Mouse (Mus musculus) forebrain, embryonic 11.5 days (tissue): Measurements from ENCODE around the gene Gm13288. TPM values are rescaled to one million over a fixed set of nuclear protein-coding genes. Genes with fewer than 3 reads are reported as not detected.
"Not testable (repeated sequence)": the region's sequence is repeated elsewhere in the genome, so short reads cannot be mapped to it uniquely, and the experiment has no call there.

Experiments
- ATAC-seq: fragments of 200-750 bp; cut with Nextera tagmentation; replicated peaks from 2 replicates; pipeline ENCODE4 v1.8.0; 2017; ENCODE audit warnings: moderate TSS enrichment; ENCODE audit not compliant: low FRiP score
- DNase-seq: peaks from one replicate; pipeline ENCODE4 v3.0.0-alpha.2; 2017; ENCODE audit warnings: low spot score
- H3K27ac ChIP-seq: fragments of 300-500 bp; sonication (generic); 2 replicates; pipeline ENCODE4 v1.5.1; 2014; ENCODE audit warnings: low read depth, low read length
- H3K27me3 ChIP-seq: fragments of 300-500 bp; sonication (generic); 2 replicates; pipeline ENCODE4 v1.6.1; 2014; ENCODE audit warnings: mild to moderate bottlenecking, low read length, mixed read lengths; ENCODE audit not compliant: control insufficient read depth, insufficient read depth
- H3K36me3 ChIP-seq: fragments of 300-500 bp; sonication (generic); 2 replicates; pipeline ENCODE4 v1.6.1; 2014; ENCODE audit warnings: mild to moderate bottlenecking, low read length, moderate library complexity, mixed read lengths; ENCODE audit not compliant: control insufficient read depth, insufficient read depth
- H3K4me1 ChIP-seq: fragments of 300-500 bp; sonication (generic); replicated peaks from 2 replicates; pipeline ENCODE4 v1.6.1; 2014; ENCODE audit warnings: low read length, mixed read lengths; ENCODE audit not compliant: control insufficient read depth, insufficient read depth
- H3K4me2 ChIP-seq: fragments of 300-500 bp; sonication (generic); 2 replicates; pipeline ENCODE4 v1.6.1; 2014; ENCODE audit warnings: low read depth, mild to moderate bottlenecking, low read length, moderate library complexity, mixed read lengths; ENCODE audit not compliant: severe bottlenecking
- H3K4me3 ChIP-seq: fragments of 300-500 bp; sonication (generic); 2 replicates; pipeline ENCODE4 v1.5.1; 2014; ENCODE audit warnings: low read depth, low read length
- H3K9ac ChIP-seq: fragments of 300-500 bp; sonication (generic); 2 replicates; pipeline ENCODE4 v1.6.1; 2014; ENCODE audit warnings: low read length
- H3K9me3 ChIP-seq: fragments of 300-500 bp; sonication (generic); 2 replicates; pipeline ENCODE4 v1.6.1; 2016; ENCODE audit warnings: low read length, mixed read lengths; ENCODE audit not compliant: control insufficient read depth
- WGBS: fragments of 180-500 bp; shearing (Covaris S2); extraction: QIAGEN DNeasy Blood & Tissue Kit; methylation state at CpG from one replicate; pipeline ENCODE4 v1.1.7; 2014; 5-methylcytosine and 5-hydroxymethylcytosine counted together
- polyA plus RNA-seq: library from polyadenylated mRNA; unstranded; fragments of >200 nt; fragmentation: Nextera tagmentation; extraction: Ambion mirVana; gene quantifications from 2 replicates; pipeline ENCODE4 v1.2.1, GENCODE M21; 2014

The Gm13288 gene
- polyA plus RNA-seq, 1 experiment from 2014 or later = not detected

DNA sequence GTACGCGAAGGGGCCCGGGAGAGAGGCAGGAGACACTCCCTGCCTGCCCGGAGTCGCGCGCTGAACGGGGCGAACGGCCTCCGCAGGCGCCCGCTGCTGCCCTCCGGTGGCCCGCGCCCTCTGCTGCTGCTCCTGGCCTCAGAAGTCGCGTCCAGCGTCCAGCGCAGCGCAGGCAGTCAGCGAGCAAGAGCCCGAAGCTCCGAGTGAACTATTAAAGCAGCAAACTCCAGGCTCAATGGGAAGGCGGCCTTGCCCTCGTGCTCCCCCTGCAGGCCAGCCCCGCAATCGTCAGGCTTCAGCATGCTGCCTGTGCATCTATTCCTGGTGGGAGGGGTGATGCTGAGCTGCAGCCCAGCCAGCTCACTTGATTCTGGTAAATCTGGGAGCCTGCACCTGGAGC is 14.1 kb upstream of the Gm13288 start, which contains the start of gene Gm13278:
TSS of gene Gm13278 (plus strand) at position 301 of the 400 bp plus-strand sequence.
- H3K9ac ChIP-seq, H3K9me3 ChIP-seq, H3K4me1 ChIP-seq, H3K4me2 ChIP-seq, H3K36me3 ChIP-seq, H3K27ac ChIP-seq, H3K4me3 ChIP-seq, DNase-seq, ATAC-seq, H3K27me3 ChIP-seq: not testable (repeated sequence)
- WGBS = no CpG with 5 or more reads among the region's 28 CpGs

DNA sequence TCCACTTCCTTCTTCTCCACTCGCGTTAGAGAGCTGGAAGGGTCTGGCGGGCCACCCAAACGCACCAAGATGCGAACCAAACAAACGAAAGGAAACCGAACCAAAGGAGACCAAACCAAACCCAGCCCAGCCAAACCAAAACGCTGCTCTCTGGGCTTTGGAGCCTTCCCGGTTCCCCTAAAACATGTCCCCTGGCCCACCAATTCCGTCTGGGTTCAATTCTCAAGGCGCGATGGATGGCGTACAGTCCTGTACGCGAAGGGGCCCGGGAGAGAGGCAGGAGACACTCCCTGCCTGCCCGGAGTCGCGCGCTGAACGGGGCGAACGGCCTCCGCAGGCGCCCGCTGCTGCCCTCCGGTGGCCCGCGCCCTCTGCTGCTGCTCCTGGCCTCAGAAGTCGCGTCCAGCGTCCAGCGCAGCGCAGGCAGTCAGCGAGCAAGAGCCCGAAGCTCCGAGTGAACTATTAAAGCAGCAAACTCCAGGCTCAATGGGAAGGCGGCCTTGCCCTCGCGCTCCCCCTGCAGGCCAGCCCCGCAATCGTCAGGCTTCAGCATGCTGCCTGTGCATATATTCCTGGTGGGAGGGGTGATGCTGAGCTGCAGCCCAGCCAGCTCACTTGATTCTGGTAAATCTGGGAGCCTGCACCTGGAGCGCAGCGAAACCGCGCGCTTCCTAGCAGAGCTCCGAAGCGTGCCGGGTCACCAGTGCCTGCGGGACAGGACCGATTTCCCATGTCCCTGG is 11.2 kb upstream of the Gm13288 start, which contains the start of gene Gm13275:
TSS of gene Gm13275 (plus strand) at position 552 of the 740 bp plus-strand sequence.
- not testable (repeated sequence) for H3K4me3 ChIP-seq, H3K9me3 ChIP-seq, H3K4me1 ChIP-seq, H3K27ac ChIP-seq, H3K27me3 ChIP-seq, ATAC-seq, H3K36me3 ChIP-seq, DNase-seq, H3K9ac ChIP-seq, H3K4me2 ChIP-seq
- WGBS = 0% methylated on average over 7 of the region's 52 CpGs

DNA sequence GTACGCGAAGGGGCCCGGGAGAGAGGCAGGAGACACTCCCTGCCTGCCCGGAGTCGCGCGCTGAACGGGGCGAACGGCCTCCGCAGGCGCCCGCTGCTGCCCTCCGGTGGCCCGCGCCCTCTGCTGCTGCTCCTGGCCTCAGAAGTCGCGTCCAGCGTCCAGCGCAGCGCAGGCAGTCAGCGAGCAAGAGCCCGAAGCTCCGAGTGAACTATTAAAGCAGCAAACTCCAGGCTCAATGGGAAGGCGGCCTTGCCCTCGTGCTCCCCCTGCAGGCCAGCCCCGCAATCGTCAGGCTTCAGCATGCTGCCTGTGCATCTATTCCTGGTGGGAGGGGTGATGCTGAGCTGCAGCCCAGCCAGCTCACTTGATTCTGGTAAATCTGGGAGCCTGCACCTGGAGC is 8.2 kb upstream of the Gm13288 start, which contains the start of gene Gm13279:
TSS of gene Gm13279 (plus strand) at position 301 of the 400 bp plus-strand sequence.
- no CpG with 5 or more reads among the region's 28 CpGs for WGBS
- H3K27me3 ChIP-seq, DNase-seq, H3K4me1 ChIP-seq, H3K4me3 ChIP-seq, H3K4me2 ChIP-seq, H3K9ac ChIP-seq, ATAC-seq, H3K27ac ChIP-seq, H3K9me3 ChIP-seq, H3K36me3 ChIP-seq: not testable (repeated sequence)

DNA sequence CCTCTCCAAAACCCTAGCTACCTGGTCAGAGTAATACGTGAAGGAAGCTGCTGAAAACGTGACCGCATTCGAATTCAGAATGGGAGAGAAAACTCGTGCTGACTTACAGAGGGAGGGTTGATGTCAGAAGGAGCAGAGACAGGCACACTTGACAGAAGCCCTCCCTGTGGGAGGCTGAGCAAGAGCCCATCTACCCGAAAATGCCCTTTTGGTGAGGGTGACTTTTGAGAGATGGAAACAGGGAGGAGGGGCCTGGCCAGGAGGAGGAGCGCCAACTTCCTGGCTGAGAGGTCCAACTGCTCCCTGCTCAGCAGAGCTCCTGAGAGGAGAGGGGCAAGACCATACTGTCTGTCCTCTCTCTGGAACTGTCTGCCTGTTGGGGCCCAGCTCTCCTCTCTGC is 6.0 kb upstream of the Gm13288 start, which contains the start of gene Gm13285:
TSS of gene Gm13285 (plus strand) at position 301 of the 400 bp plus-strand sequence.
- not testable (repeated sequence) for H3K4me3 ChIP-seq, H3K36me3 ChIP-seq, ATAC-seq, H3K4me2 ChIP-seq, H3K27me3 ChIP-seq, H3K9ac ChIP-seq, DNase-seq, H3K4me1 ChIP-seq, H3K27ac ChIP-seq, H3K9me3 ChIP-seq
- 0% methylated on average over 3 of the region's 7 CpGs for WGBS

DNA sequence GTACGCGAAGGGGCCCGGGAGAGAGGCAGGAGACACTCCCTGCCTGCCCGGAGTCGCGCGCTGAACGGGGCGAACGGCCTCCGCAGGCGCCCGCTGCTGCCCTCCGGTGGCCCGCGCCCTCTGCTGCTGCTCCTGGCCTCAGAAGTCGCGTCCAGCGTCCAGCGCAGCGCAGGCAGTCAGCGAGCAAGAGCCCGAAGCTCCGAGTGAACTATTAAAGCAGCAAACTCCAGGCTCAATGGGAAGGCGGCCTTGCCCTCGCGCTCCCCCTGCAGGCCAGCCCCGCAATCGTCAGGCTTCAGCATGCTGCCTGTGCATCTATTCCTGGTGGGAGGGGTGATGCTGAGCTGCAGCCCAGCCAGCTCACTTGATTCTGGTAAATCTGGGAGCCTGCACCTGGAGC is 2.4 kb upstream of the Gm13288 start, which contains the start of gene Gm13287:
TSS of gene Gm13287 (plus strand) at position 301 of the 400 bp plus-strand sequence.
- H3K4me1 ChIP-seq, H3K36me3 ChIP-seq, H3K9me3 ChIP-seq, H3K9ac ChIP-seq, H3K27ac ChIP-seq, ATAC-seq, DNase-seq, H3K4me3 ChIP-seq, H3K4me2 ChIP-seq, H3K27me3 ChIP-seq: not testable (repeated sequence)
- WGBS = no CpG with 5 or more reads among the region's 29 CpGs

DNA sequence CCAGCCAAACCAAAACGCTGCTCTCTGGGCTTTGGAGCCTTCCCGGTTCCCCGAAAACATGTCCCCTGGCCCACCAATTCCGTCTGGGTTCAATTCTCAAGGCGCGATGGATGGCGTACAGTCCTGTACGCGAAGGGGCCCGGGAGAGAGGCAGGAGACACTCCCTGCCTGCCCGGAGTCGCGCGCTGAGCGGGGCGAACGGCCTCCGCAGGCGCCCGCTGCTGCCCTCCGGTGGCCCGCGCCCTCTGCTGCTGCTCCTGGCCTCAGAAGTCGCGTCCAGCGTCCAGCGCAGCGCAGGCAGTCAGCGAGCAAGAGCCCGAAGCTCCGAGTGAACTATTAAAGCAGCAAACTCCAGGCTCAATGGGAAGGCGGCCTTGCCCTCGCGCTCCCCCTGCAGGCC is 430 bp downstream of the Gm13288 start:
- H3K9me3 ChIP-seq, H3K27me3 ChIP-seq, H3K9ac ChIP-seq, DNase-seq, H3K4me3 ChIP-seq, H3K27ac ChIP-seq, ATAC-seq, H3K4me1 ChIP-seq, H3K36me3 ChIP-seq: not testable (repeated sequence)
- peak overlapping the region; percentile 27; the same call in 1 of the 2 replicates for H3K4me2 ChIP-seq
- 0% methylated on average over 11 of the region's 34 CpGs for WGBS

DNA sequence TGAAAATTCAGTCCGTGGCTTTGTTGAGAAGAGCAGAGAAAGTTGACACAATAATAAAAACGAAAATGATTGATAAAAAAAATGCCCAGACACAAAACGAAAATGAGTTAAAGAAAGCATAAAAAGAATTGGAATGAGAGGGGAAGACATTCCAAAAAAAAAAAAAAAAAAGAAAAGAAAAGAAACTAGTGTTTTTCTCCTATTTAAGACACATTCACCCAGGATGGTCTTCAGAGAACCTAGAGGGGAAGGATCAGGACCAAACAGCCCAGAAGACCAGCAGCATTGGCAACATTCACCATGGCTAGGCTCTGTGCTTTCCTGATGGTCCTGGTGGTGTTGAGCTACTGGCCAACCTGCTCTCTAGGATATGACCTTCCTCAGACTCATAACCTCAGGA is 10.6 kb downstream of the Gm13288 start, which contains the start of gene Ifna7:
TSS of gene Ifna7 (plus strand) at position 301 of the 400 bp plus-strand sequence.
- Histone ChIP-seq H3K4me2 (no peak within 1 kb of the TSS), H3K9ac (no peak within 1 kb of the TSS), H3K27ac (no peak within 1 kb of the TSS), H3K4me1 (no peaks in the 10 kb centered on the region), H3K4me3 (no peak within 1 kb of the TSS), H3K27me3 (no peaks in the 10 kb centered on the region), H3K9me3 (no peaks in the 10 kb centered on the region), H3K36me3 (no peaks in the 10 kb centered on the region)
- DNase-seq = no peak
- WGBS = 60% methylated on average over 3 of the region's 3 CpGs
- ATAC-seq = no peak

DNA sequence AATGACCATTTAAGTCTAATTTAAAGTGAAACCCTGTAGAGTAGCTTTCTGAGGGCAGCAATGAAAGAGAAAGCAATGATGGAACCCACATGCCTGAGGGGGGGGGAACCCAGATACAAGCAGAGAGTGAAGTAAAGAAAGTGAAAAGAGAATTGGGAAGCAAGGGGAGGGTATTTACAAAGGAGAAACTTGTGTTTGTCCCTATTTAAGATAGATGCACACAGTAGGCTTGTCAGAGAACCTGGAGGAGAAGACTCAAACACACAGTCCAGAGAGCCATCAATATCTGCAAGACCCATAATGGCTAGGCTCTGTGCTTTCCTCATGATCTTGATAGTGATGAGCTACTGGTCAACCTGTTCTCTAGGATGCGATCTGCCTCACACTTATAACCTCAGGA is 14.3 kb downstream of the Gm13288 start, which contains the start of gene Ifna11:
TSS of gene Ifna11 (plus strand) at position 301 of the 400 bp plus-strand sequence.
- 90% methylated on average over 1 of the region's 1 CpGs for WGBS
- ATAC-seq = no peak
- no peaks in the 10 kb centered on the region for H3K27me3 ChIP-seq
- H3K36me3 ChIP-seq = no peaks in the 10 kb centered on the region
- no peak within 1 kb of the TSS for H3K27ac ChIP-seq
- no peaks in the 10 kb centered on the region for H3K4me1 ChIP-seq
- DNase-seq = no peak
- no peak within 1 kb of the TSS for H3K4me2 ChIP-seq
- no peak within 1 kb of the TSS for H3K4me3 ChIP-seq
- H3K9ac ChIP-seq = no peak within 1 kb of the TSS
- no peaks in the 10 kb centered on the region for H3K9me3 ChIP-seq
